Mouse (Mus musculus) kidney, adult 2 months (tissue): ENCODE data around the gene Fut7. TPM values are rescaled to one million over a fixed set of nuclear protein-coding genes. Genes with fewer than 3 reads are reported as not detected.

ENCODE experiments used
- DNase-seq: peaks from one replicate; pipeline ENCODE4 v3.0.0; 2021
- H3K27ac ChIP-seq: fragments of 200-500 bp; 2 replicates; pipeline ENCODE4 v1.5.1; 2012; ENCODE audit warnings: low read depth, low read length, control low read depth, inconsistent platforms; ENCODE audit not compliant: insufficient read depth
- H3K27me3 ChIP-seq: fragments of 200-500 bp; replicated peaks from 2 replicates; pipeline ENCODE4 v1.6.1; 2012; ENCODE audit warnings: mild to moderate bottlenecking, moderate library complexity, low read length, inconsistent platforms; ENCODE audit not compliant: control insufficient read depth, insufficient read depth
- H3K36me3 ChIP-seq: fragments of 200-500 bp; 2 replicates; pipeline ENCODE4 v1.6.1; 2012; ENCODE audit warnings: mild to moderate bottlenecking, moderate library complexity, low read length, inconsistent platforms; ENCODE audit not compliant: control insufficient read depth, insufficient read depth
- H3K4me1 ChIP-seq: fragments of 200-500 bp; 2 replicates; pipeline ENCODE4 v1.6.1; 2011; ENCODE audit warnings: low read length; ENCODE audit not compliant: control insufficient read depth, insufficient read depth
- H3K4me3 ChIP-seq: fragments of 200-500 bp; 2 replicates; pipeline ENCODE4 v1.5.1; 2011; ENCODE audit warnings: mild to moderate bottlenecking, low read depth, low read length, control low read depth; ENCODE audit not compliant: insufficient read depth
- CTCF ChIP-seq: fragments of 200-500 bp; conservative IDR thresholded peaks from 2 replicates; pipeline ENCODE4 v1.5.1; 2011; ENCODE audit warnings: low read depth, mild to moderate bottlenecking, control low read depth, low read length, moderate library complexity, mixed read lengths; ENCODE audit not compliant: insufficient read depth, insufficient read length
- POLR2A ChIP-seq: fragments of 200-500 bp; IDR thresholded peaks from one replicate; pipeline ENCODE4 v1.6.1; 2011; ENCODE audit warnings: low read depth, low read length, control low read depth
- WGBS: fragments of 180-500 bp; shearing (Covaris S2); methylation state at CpG from one replicate; pipeline ENCODE4 v1.1.7; 2018; 5-methylcytosine and 5-hydroxymethylcytosine counted together
- polyA plus RNA-seq: library from polyadenylated mRNA; depleted of rRNA; stranded (reverse); fragments of >200 nt; gene quantifications from 2 replicates; pipeline ENCODE4 v1.2.3, GENCODE M21; 2012

Fut7 gene
- polyA plus RNA-seq, 1 experiment: 0.80 TPM

DNA sequence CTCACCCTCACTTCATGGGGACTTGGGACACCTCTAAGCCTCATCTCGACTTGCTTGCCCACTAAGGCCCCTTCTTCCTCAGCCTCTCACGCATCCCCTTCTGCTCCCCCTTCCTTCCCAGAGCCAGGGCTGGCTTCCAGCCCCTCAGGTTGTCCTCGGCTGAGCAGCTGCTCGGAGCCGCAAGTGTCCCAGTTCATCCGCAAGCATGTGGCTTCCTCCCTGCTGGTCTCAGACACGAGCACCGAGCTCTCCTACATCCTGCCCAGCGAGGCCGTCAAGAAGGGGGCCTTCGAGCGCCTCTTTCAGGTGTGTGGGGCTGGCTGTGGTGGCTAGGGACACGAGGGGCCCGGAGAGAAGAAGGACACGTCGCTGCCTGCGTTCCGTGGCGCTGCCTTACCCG, 18.0 kb downstream of the Fut7 start:
- Histone ChIP-seq H3K27ac (no peak overlapping the region), H3K4me3 (no peak overlapping the region), H3K4me1 (no peaks in the 10 kb centered on the region), H3K36me3 (no peaks in the 10 kb centered on the region), H3K27me3 (no peaks in the 10 kb centered on the region)
- TF ChIP-seq POLR2A: no peak
- TF ChIP-seq CTCF: no peak
- WGBS: 84% methylated on average over 20 of the region's 20 CpGs
- no peak for DNase-seq

- 88% methylated on average over 14 of the region's 14 CpGs for WGBS
- no peak for DNase-seq
- H3K4me1 ChIP-seq: no peaks in the 10 kb centered on the region
- no peaks in the 10 kb centered on the region for H3K27me3 ChIP-seq
- no peak overlapping the region for H3K4me3 ChIP-seq
- no peak overlapping the region for H3K27ac ChIP-seq
- no peaks in the 10 kb centered on the region for H3K36me3 ChIP-seq
- TF ChIP-seq CTCF (no peak), POLR2A (no peak)
Measured at GRCm38 (mm10) chr2:25442682-25443081, 19.6 kb downstream of the Fut7 start.

DNA sequence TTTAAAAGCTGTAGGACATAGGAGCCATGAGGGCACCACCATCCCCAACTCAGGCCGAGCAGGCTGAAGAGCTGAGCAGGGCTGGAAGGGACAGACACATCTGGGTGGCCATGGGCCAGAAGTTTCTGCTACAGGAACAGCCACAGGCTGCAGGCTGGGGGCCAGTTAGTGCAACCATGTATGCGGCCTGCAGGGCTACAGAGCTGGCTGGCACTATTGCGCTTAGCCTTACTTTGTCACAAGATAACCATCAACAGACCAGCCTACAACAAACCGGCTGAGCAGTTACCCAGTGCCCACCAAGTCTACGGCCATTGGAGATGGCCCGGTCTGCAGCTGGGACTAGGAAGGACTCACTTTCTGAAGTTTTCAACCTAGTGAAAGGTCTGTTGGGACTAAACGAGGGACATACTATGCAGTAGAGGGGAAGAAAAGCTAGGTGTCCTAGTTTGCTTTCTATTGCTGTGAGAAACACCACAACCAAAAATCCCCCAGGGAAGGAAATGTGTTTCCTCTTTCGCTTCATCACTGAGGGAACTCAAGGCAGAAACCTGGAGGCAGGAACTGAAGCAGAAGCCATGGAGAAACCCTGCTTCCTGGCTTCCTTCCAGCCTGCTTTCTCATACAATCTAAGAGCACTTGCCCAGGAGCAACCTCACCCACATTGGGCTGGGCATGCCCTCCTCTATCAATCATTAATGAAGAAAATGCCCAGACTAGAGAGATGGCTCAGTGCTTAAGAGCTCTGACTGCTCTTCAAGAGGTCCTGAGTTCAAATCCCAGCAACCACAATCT, 28.0 kb downstream of the Fut7 start:
- DNase-seq: peak; percentile 66
- no peaks in the 10 kb centered on the region for H3K36me3 ChIP-seq
- H3K27me3 ChIP-seq: no peaks in the 10 kb centered on the region
- H3K4me3 ChIP-seq: no peak overlapping the region
- H3K27ac ChIP-seq: no peak overlapping the region
- no peak for TF ChIP-seq POLR2A
- no peak for TF ChIP-seq CTCF
- H3K4me1 ChIP-seq: no peaks in the 10 kb centered on the region
- WGBS: 68% methylated on average over 8 of the region's 8 CpGs

DNA sequence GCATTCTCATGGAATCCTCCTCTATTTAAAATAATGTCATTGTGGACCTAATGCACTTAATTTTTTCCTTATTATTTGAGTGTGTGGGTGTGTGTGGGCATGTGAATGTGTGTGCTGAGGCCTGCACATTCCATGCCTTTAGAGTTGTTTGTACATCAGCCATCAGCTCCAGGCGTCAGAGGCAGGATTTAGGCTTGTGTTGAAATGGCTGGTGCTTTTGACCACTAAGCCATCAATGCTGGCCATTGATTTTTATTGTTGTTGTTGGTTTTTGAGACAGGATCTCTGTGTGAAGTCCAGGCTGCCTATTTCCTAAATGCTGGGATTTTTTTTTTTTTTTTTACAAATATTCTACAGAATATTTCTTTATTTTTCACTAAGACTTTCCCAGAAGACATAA, 29.9 kb downstream of the Fut7 start:
- DNase-seq: no peak
- no peak overlapping the region for H3K27ac ChIP-seq
- 64% methylated on average over 1 of the region's 1 CpGs for WGBS
- no peaks in the 10 kb centered on the region for H3K36me3 ChIP-seq
- H3K4me1 ChIP-seq: no peaks in the 10 kb centered on the region
- TF ChIP-seq CTCF (no peak), POLR2A (no peak)
- no peak overlapping the region for H3K4me3 ChIP-seq
- H3K27me3 ChIP-seq: no peaks in the 10 kb centered on the region

DNA sequence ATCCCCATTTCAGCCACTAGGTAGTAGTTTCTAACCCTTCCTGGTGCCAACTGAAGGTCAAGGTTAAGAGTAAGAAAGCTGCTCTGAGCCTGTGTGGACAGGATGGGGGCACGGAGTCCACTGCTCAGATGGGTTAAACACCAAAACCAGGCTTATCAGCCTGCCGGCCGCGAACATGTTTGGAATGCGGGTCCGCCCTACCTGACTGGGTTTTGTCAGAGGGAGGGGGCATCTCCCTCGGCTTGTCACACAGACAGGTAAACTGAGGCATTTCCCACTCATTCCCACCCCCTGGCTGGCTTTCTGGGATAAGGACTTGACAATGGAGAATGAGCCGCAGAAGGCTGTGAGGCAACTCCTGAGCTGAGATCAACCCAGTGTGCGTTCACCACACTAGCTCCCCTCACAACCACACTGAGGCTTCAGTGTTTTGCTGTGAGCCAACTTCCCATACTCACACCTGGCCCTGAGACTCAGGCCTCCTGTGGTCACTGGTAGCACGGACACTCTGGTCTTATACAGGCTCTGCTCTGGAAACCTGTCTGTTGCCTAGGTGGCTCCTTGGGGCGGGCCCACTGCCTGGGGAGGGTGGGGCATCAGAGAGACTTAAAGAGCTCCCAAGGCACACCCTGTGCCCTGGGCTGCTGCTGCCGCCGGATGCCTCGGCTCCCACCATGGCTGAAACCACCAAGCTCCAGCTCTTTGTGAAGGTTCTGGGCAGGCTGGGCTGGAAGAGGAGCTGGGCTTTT, 33.3 kb downstream of the Fut7 start, which contains the start of gene Clic3:
Clic3 (plus strand) TSS at position 634 of the 749 bp plus-strand sequence.
- DNase-seq: no peak
- no peak for TF ChIP-seq POLR2A
- no peak for TF ChIP-seq CTCF
- Histone ChIP-seq H3K4me3 (no peak within 1 kb of the TSS), H3K27ac (no peak within 1 kb of the TSS), H3K4me1 (peaks cover 9% of the 10 kb centered on the region), H3K36me3 (no peaks in the 10 kb centered on the region), H3K27me3 (no peaks in the 10 kb centered on the region)
- 60% methylated on average over 14 of the region's 14 CpGs for WGBS

GRCm38 (mm10) chr2:25457022-25457896, 34.2 kb downstream of the Fut7 start:
- WGBS: 91% methylated on average over 9 of the region's 9 CpGs
- peaks cover 11% of the 10 kb centered on the region for H3K4me1 ChIP-seq
- no peak overlapping the region for H3K4me3 ChIP-seq
- H3K27me3 ChIP-seq: no peaks in the 10 kb centered on the region
- TF ChIP-seq CTCF (no peak), POLR2A (no peak)
- H3K27ac ChIP-seq: no peak overlapping the region
- DNase-seq: no peak
- no peaks in the 10 kb centered on the region for H3K36me3 ChIP-seq
